Mouse (Mus musculus) neural tube, embryonic 15.5 days (tissue): ENCODE results near the gene Acsf2. TPM values are rescaled to one million over a fixed set of nuclear protein-coding genes. Genes with fewer than 3 reads are reported as not detected.

Experiments used
- ATAC-seq: fragments of 200-750 bp; cut with Nextera tagmentation; 2 replicates; pipeline ENCODE4 v1.8.0; 2017; ENCODE audit warnings: mild to moderate bottlenecking, moderate TSS enrichment, moderate library complexity; ENCODE audit not compliant: low FRiP score
- H3K27ac ChIP-seq: fragments of 300-500 bp; sonication (generic); replicated peaks from 2 replicates; pipeline ENCODE4 v1.5.1; 2015; ENCODE audit warnings: mild to moderate bottlenecking, inconsistent platforms
- H3K27me3 ChIP-seq: fragments of 300-500 bp; sonication (generic); replicated peaks from 2 replicates; pipeline ENCODE4 v1.6.1; 2015; ENCODE audit warnings: inconsistent platforms
- H3K36me3 ChIP-seq: fragments of 300-500 bp; sonication (generic); 2 replicates; pipeline ENCODE4 v1.6.1; 2015; ENCODE audit warnings: inconsistent platforms
- H3K4me1 ChIP-seq: fragments of 300-500 bp; sonication (generic); 2 replicates; pipeline ENCODE4 v1.6.1; 2015; ENCODE audit warnings: inconsistent platforms
- H3K4me2 ChIP-seq: fragments of 300-500 bp; sonication (generic); 2 replicates; pipeline ENCODE4 v1.6.1; 2015; ENCODE audit warnings: inconsistent platforms, mild to moderate bottlenecking, moderate library complexity
- H3K4me3 ChIP-seq: fragments of 300-500 bp; sonication (generic); replicated peaks from 2 replicates; pipeline ENCODE4 v1.5.1; 2015; ENCODE audit warnings: mild to moderate bottlenecking, inconsistent platforms
- H3K9ac ChIP-seq: fragments of 300-500 bp; sonication (generic); replicated peaks from 2 replicates; pipeline ENCODE4 v1.6.1; 2015; ENCODE audit warnings: mild to moderate bottlenecking, inconsistent platforms
- H3K9me3 ChIP-seq: fragments of 300-500 bp; sonication (generic); replicated peaks from 2 replicates; pipeline ENCODE4 v1.6.1; 2016; ENCODE audit warnings: inconsistent platforms
- WGBS: fragments of 180-500 bp; shearing (Covaris S2); methylation state at CpG from one replicate; pipeline ENCODE4 v1.1.7; 2015; ENCODE audit warnings: mixed read lengths; 5-methylcytosine and 5-hydroxymethylcytosine counted together
- polyA plus RNA-seq: library from polyadenylated mRNA; unstranded; fragments of >200 nt; fragmentation: Nextera tagmentation; extraction: Ambion mirVana; gene quantifications from 2 replicates; pipeline ENCODE4 v1.2.1, GENCODE M21; 2015

Gene Acsf2
- polyA plus RNA-seq, 1 experiment from 2014 or later = 1.1 TPM

DNA sequence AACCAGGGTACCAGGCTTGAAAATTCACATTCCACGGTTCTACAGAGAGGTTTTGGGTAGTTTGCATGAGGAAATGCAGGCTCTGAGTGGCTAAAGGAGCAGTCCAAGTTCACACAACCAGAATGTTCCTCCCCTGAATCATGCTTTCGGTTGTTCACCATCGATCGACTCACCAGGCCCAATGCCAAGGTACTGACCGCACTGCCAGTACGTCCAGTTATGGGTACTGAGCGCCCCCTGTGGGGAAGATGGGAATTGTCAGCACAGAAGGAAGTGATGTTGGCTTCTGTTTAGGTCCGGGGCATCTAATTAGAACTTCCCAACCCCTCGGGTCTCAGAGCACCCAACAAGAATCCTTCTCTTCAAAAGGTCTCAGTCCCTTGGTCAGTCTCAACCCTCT is 57.7 kb downstream of the Acsf2 start:
- no peaks in the 10 kb centered on the region for H3K9me3 ChIP-seq
- 25% methylated on average over 9 of the region's 9 CpGs for WGBS
- peaks cover 19% of the 10 kb centered on the region for H3K4me1 ChIP-seq
- H3K36me3 ChIP-seq = 0 out of 2 replicates have a peak, but pooled peaks cover 9% of the 10 kb centered on the region
- peak overlapping the region; percentile 24 for H3K4me2 ChIP-seq
- H3K27ac ChIP-seq = no peak overlapping the region
- no peak for ATAC-seq
- H3K4me3 ChIP-seq = no peak overlapping the region
- no peaks in the 10 kb centered on the region for H3K27me3 ChIP-seq
- no peak overlapping the region for H3K9ac ChIP-seq

DNA sequence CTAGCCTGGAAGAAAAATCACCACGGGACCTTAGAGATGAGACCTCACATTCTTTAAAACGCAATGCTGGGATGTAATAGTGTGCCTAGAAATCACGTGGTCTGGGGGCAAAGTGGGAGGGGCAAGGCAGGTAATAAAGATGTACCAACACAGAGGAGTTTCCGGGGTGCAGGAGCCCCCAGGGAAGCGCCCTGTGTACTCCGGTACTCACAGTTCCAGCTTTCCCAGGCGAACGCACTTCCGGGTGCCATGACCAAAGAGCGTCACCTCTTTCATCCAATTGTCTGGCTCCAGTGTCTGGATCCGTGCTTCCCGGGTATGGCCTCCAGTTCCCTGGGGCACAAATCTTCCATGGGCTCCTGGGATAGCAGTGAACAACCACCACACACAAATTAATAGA is 58.3 kb downstream of the Acsf2 start:
- Histone ChIP-seq H3K27me3 (no peaks in the 10 kb centered on the region), H3K4me1 (peaks cover 18% of the 10 kb centered on the region), H3K9me3 (no peaks in the 10 kb centered on the region), H3K9ac (no peak overlapping the region), H3K4me2 (no peak overlapping the region), H3K36me3 (0 out of 2 replicates have a peak, but pooled peaks cover 9% of the 10 kb centered on the region), H3K27ac (no peak overlapping the region), H3K4me3 (no peak overlapping the region)
- ATAC-seq = no peak
- 85% methylated on average over 12 of the region's 12 CpGs for WGBS

DNA sequence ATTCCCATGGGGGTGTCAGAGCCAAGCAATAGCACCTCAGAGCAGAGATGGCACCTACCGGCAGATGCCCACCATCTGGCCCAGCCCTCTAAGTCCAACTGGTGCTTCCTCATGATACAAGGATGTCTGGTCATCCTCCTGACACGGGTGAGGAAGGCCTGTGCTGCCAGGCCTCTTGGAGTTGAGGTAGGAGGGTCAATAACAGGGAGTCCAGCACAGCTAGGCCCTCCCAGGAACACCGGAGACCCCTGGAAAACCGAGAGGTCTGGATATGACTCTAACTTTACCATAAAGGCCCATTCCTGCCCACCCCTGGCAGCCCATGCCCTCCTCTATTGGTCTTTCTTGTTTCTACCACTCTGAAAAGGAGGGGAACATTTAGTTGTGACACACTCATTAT is 59.3 kb downstream of the Acsf2 start:
- Histone ChIP-seq H3K9me3 (no peaks in the 10 kb centered on the region), H3K4me1 (peaks cover 13% of the 10 kb centered on the region; the same call in 1 of the 2 replicates), H3K27me3 (no peaks in the 10 kb centered on the region), H3K4me2 (no peak overlapping the region), H3K36me3 (0 out of 2 replicates have a peak, but pooled peaks cover 9% of the 10 kb centered on the region), H3K27ac (no peak overlapping the region), H3K4me3 (no peak overlapping the region), H3K9ac (no peak overlapping the region)
- 95% methylated on average over 4 of the region's 4 CpGs for WGBS
- no peak for ATAC-seq

DNA sequence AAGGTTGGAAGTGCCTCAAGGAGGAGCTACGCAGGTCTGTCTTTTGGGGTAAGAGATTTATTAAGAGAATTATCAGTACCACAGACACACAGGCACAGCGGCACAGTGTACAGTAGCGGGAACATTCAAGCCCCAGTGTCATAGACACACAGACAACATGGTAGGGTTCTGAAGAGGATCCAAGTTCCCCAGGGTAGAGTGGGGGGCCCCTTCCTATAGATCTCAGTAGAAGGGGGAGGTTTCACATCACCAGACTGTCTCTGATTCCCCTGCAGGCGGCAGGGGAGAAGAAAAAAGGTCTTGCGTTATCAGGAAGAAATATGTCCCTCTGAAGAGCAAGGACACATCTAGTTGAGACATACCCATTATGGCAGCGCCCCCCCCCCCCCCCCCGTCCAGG is 61.9 kb downstream of the Acsf2 start:
- H3K4me2 ChIP-seq = no peak overlapping the region
- no peak for ATAC-seq

DNA sequence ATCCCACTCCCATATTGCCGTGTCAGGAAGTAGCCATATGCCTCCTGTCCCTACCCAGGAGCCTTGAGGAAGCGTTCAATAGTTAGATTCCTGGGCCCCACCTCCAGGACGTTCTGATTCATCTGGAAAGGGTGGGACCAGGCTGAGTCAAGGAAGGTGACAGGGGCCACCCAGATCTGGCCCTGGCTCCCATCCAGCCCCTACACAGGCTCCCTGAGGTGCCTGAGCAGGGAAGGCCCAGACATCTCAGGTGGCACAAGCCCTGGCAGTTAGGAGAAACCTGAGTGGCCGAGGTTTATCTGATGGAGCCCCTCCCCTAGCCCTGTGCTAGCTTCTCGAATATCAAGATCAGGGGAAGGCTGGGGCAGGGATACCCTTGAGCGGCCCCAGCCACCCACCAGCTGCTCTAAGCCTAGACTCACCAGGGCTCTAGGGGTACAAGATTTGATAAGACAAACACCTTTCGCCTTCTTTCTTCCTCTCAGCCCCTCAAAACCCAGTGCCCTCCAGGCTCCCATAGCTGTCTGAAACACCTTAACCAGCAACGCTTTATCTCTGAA is 62.9 kb downstream of the Acsf2 start:
- Histone ChIP-seq H3K9me3 (no peaks in the 10 kb centered on the region), H3K27ac (no peak overlapping the region), H3K36me3 (0 out of 2 replicates have a peak, but pooled peaks cover 9% of the 10 kb centered on the region), H3K4me3 (no peak overlapping the region), H3K27me3 (no peaks in the 10 kb centered on the region), H3K4me2 (no peak overlapping the region), H3K9ac (no peak overlapping the region), H3K4me1 (peaks cover 2% of the 10 kb centered on the region; the same call in 1 of the 2 replicates)
- no peak for ATAC-seq
- 69% methylated on average over 8 of the region's 8 CpGs for WGBS

More for the DNA sequence above, 61.9 kb downstream of the Acsf2 start:
- Histone ChIP-seq H3K36me3 (0 out of 2 replicates have a peak, but pooled peaks cover 9% of the 10 kb centered on the region), H3K27me3 (no peaks in the 10 kb centered on the region), H3K9ac (no peak overlapping the region), H3K4me1 (peaks cover 11% of the 10 kb centered on the region; the same call in 1 of the 2 replicates), H3K27ac (no peak overlapping the region), H3K9me3 (no peaks in the 10 kb centered on the region), H3K4me3 (no peak overlapping the region)
- 77% methylated on average over 7 of the region's 7 CpGs for WGBS

DNA sequence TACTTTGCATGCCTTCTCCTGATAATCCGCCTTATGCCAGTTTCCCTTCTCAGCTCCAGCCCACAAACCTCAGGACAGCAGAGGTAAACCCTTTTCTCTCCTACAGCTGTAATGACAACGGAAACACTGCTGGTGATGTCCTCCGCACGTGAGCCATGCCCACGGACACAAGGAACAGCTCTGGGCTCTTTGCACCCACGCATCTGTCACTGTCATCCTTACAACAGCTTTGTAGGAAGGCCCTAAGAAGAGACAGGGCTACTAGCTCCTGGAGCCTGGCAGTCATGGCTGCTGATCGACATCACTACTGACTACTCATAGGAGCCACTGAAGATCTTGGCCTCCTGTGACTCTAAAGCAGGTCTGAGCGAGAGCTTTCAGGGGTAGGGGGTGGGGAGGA is 68.5 kb downstream of the Acsf2 start:
- no peaks in the 10 kb centered on the region; the same call in 1 of the 2 replicates for H3K4me1 ChIP-seq
- H3K9me3 ChIP-seq = no peaks in the 10 kb centered on the region
- WGBS = 83% methylated on average over 8 of the region's 8 CpGs
- no peaks in the 10 kb centered on the region for H3K27me3 ChIP-seq
- H3K4me3 ChIP-seq = no peak overlapping the region
- H3K4me2 ChIP-seq = no peak overlapping the region
- no peaks in the 10 kb centered on the region for H3K36me3 ChIP-seq
- no peak overlapping the region for H3K9ac ChIP-seq
- no peak for ATAC-seq
- no peak overlapping the region for H3K27ac ChIP-seq

DNA sequence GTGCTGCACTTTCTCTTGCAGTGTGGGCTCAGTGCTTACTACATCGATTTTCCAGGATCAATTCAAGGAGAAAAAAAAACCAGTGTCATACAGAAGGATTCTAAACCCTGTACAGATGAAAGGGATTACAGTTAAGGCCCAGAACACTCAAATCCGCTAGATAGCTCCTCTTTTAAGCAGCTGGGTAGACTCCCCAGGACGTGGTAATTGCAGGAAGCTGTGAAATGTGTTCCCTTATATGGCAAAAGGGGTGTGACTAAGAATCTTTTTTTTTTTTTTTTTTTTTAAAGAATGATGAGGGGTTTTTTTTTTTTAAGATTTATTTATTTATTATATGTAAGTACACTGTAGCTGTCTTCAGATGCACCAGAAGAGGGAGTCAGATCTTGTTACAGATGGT is 72.8 kb downstream of the Acsf2 start:
- ATAC-seq = no peak
- H3K9me3 ChIP-seq = no peaks in the 10 kb centered on the region
- no peak overlapping the region for H3K4me3 ChIP-seq
- no peak overlapping the region for H3K9ac ChIP-seq
- no peaks in the 10 kb centered on the region for H3K27me3 ChIP-seq
- no peak overlapping the region for H3K27ac ChIP-seq
- no peaks in the 10 kb centered on the region for H3K36me3 ChIP-seq
- H3K4me1 ChIP-seq = 0 out of 2 replicates have a peak, but pooled peaks cover 8% of the 10 kb centered on the region
- WGBS = 38% methylated on average over 3 of the region's 3 CpGs
- H3K4me2 ChIP-seq = no peak overlapping the region

DNA sequence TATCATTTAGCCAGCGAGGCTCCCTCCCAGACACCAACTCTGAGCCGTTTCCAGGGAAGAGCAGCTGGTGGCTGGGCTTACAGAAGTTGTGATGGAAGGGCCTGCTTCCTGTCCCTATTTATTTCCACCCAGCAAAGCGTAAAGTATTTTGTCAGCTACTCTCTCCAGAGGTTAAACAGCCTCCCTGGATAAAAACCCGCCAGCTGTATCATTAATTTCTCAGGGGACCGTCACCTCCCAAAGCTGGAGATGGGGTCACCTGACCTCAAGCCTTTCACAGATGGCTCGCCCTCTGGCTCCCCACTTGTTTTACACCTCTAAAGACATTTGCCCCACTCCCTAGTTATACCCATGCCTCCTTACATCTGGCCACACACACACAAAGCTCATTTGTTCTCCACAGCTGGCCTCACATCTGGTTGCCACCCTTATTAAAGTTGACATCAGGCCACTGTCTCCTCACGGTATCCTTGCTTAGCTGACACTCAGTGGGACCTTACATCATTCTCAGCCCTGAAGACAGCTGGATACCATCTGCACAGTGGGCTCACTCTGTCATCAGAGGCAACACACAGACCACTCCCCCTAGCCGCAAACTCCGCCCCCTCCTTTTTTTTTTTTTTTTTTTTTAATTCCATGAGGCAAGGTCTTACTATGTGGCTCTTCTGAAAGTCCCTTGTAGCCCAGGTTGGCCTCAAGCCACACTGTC is 75.3 kb downstream of the Acsf2 start:
- Histone ChIP-seq H3K27ac (no peak overlapping the region), H3K4me1 (peaks cover 14% of the 10 kb centered on the region; the same call in 1 of the 2 replicates), H3K36me3 (no peaks in the 10 kb centered on the region), H3K4me3 (no peak overlapping the region), H3K4me2 (no peak overlapping the region), H3K9me3 (no peaks in the 10 kb centered on the region), H3K9ac (no peak overlapping the region), H3K27me3 (no peaks in the 10 kb centered on the region)
- WGBS = 50% methylated on average over 9 of the region's 9 CpGs
- ATAC-seq = no peak

DNA sequence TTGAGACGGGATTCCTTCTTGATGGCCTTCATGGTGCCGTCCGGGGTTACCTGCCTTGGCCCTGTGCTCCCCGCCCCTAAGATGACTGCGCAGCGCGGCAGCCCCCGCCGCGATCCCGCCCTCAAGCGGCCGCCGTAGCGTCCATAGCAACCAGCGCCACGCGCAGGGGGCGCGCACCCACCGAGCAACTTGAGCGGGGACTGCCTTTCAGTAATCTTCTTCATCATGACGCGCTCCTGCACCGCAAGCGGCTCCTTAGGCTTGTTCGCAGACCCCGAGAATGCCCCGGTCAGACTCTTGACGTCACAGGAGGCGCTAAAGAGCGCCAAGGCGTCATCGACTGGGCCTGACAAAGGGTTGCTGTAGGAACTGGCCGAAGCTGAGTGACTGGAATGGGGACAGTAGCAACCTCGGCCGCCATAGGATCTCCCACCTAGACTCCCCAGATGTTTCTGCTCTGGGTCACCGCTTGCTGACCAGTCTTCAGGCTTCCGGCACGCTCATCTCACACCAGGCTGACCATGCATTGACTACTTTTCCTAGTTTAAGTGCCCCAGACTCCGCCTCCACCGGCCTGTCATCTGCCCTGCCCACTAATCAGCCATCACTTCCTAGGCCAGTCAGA is 80.3 kb downstream of the Acsf2 start, which contains the start of gene Mycbpap:
Gene Mycbpap, minus strand, starts transcription at position 524 of the 625 bp plus-strand sequence.
- ATAC-seq = peak; percentile 68
- H3K27me3 ChIP-seq = no peaks in the 10 kb centered on the region
- peak within 1 kb of the TSS; percentile 57 for H3K9ac ChIP-seq
- no peaks in the 10 kb centered on the region for H3K9me3 ChIP-seq
- WGBS = 1% methylated on average over 42 of the region's 42 CpGs
- peaks cover 20% of the 10 kb centered on the region for H3K4me1 ChIP-seq
- peak within 1 kb of the TSS; percentile 52 for H3K4me3 ChIP-seq
- H3K4me2 ChIP-seq = peak within 1 kb of the TSS; percentile 91
- 0 out of 2 replicates have a peak within 1 kb of the TSS, but pooled peaks have one; percentile 33 for H3K27ac ChIP-seq
- no peaks in the 10 kb centered on the region for H3K36me3 ChIP-seq

DNA sequence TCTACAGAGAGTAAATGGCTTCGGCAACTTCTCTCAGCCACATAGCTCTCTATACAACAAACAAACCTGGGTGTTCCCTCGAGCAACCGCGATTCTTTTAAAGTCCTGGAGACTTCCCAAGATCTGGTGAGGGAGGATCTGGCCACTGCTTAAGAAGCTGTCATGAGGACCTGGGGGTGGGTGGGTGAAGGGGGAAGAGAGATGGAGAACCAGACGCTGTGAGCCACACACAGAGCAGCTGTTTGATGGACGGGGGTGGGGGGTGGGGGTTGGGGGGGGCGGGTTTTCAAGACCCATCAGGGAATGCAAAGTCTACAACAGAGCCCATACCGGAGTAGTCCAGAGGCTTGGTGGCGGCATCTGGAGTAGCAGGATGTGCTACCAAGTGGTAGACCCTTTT is 88.2 kb downstream of the Acsf2 start:
- H3K4me3 ChIP-seq = no peak overlapping the region
- H3K36me3 ChIP-seq = no peaks in the 10 kb centered on the region
- H3K9me3 ChIP-seq = 0 out of 2 replicates have a peak, but pooled peaks cover 5% of the 10 kb centered on the region
- no peak overlapping the region for H3K9ac ChIP-seq
- H3K4me1 ChIP-seq = no peaks in the 10 kb centered on the region
- H3K27ac ChIP-seq = no peak overlapping the region
- ATAC-seq = no peak
- no peak overlapping the region for H3K4me2 ChIP-seq
- H3K27me3 ChIP-seq = no peaks in the 10 kb centered on the region
- 69% methylated on average over 9 of the region's 9 CpGs for WGBS

DNA sequence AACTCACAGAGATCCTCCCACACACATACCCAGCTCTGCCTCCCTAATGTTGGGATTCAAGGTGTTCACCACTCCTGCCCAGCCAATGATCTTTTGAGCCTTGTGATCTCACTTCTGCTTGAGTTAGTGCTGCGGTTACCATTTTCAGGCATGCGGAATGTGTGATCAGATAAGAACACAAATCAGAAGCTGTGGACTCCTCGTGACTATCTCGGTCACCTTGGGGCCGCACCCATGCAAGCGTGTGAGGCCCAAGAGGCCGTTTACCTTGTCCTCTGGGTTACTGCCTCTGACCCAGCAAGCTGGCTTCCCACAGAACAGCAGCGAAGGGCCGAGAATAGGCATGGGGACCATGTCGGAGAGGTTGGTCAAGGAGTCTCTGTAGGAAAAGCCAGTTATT is 92.7 kb downstream of the Acsf2 start:
- Histone ChIP-seq H3K27ac (no peak overlapping the region), H3K9ac (no peak overlapping the region), H3K9me3 (0 out of 2 replicates have a peak, but pooled peaks cover 5% of the 10 kb centered on the region), H3K36me3 (no peaks in the 10 kb centered on the region), H3K4me2 (no peak overlapping the region), H3K27me3 (no peaks in the 10 kb centered on the region), H3K4me3 (no peak overlapping the region), H3K4me1 (no peaks in the 10 kb centered on the region)
- 91% methylated on average over 10 of the region's 10 CpGs for WGBS
- ATAC-seq = no peak
